Mouse (Mus musculus) lung, postnatal 0 days (tissue): ENCODE results near the gene Sez6l. TPM values are rescaled to one million over a fixed set of nuclear protein-coding genes. Genes with fewer than 3 reads are reported as not detected.

Source experiments
- ATAC-seq: fragments of 200-750 bp; cut with Nextera tagmentation; 2 replicates; pipeline ENCODE4 v1.8.0; 2017; ENCODE audit warnings: moderate library complexity
- DNase-seq: peaks from one replicate; pipeline ENCODE4 v3.0.0-alpha.2; 2016; ENCODE audit warnings: low spot score
- H3K27ac ChIP-seq: fragments of 300-500 bp; sonication (generic); 2 replicates; pipeline ENCODE4 v1.5.1; 2014; ENCODE audit warnings: antibody characterized with exemption, mild to moderate bottlenecking, low read length, mixed read lengths
- H3K27me3 ChIP-seq: fragments of 300-500 bp; sonication (generic); replicated peaks from 2 replicates; pipeline ENCODE4 v1.6.1; 2014; ENCODE audit warnings: low read length, mixed read lengths; ENCODE audit not compliant: insufficient read depth
- H3K36me3 ChIP-seq: fragments of 300-500 bp; sonication (generic); 2 replicates; pipeline ENCODE4 v1.6.1; 2014; ENCODE audit warnings: low read length, mixed read lengths; ENCODE audit not compliant: insufficient read depth
- H3K4me1 ChIP-seq: fragments of 300-500 bp; sonication (generic); 2 replicates; pipeline ENCODE4 v1.6.1; 2014; ENCODE audit warnings: antibody characterized with exemption, low read depth, low read length, mixed read lengths; ENCODE audit not compliant: insufficient read depth
- H3K4me2 ChIP-seq: fragments of 300-500 bp; sonication (generic); replicated peaks from 2 replicates; pipeline ENCODE4 v1.6.1; 2014; ENCODE audit warnings: low read depth, mild to moderate bottlenecking, low read length, moderate library complexity, mixed read lengths
- H3K4me3 ChIP-seq: fragments of 300-500 bp; sonication (generic); 2 replicates; pipeline ENCODE4 v1.5.1; 2014; ENCODE audit warnings: low read depth, low read length
- H3K9ac ChIP-seq: fragments of 300-500 bp; sonication (generic); replicated peaks from 2 replicates; pipeline ENCODE4 v1.6.1; 2014; ENCODE audit warnings: low read depth, mild to moderate bottlenecking
- H3K9me3 ChIP-seq: fragments of 300-500 bp; sonication (generic); 2 replicates; pipeline ENCODE4 v1.6.1; 2016; ENCODE audit warnings: low read length, mixed read lengths
- CTCF ChIP-seq: IDR thresholded peaks from 2 replicates; pipeline ENCODE4 v1.5.1; 2016; ENCODE audit warnings: antibody characterized with exemption, mild to moderate bottlenecking
- EP300 ChIP-seq: IDR thresholded peaks from 2 replicates; pipeline ENCODE4 v1.6.1; 2016; ENCODE audit warnings: antibody characterized with exemption, mild to moderate bottlenecking, control low read depth
- WGBS: fragments of 180-500 bp; shearing (Covaris S2); extraction: QIAGEN DNeasy Blood & Tissue Kit; methylation state at CpG from one replicate; pipeline ENCODE4 v1.1.7; 2014; 5-methylcytosine and 5-hydroxymethylcytosine counted together
- polyA plus RNA-seq: library from polyadenylated mRNA; unstranded; fragments of >200 nt; fragmentation: Nextera tagmentation; extraction: Ambion mirVana; gene quantifications from 2 replicates; pipeline ENCODE4 v1.2.1, GENCODE M21; 2015

Gene Sez6l
- polyA plus RNA-seq, 1 experiment from 2014 or later: 0.11 TPM

DNA sequence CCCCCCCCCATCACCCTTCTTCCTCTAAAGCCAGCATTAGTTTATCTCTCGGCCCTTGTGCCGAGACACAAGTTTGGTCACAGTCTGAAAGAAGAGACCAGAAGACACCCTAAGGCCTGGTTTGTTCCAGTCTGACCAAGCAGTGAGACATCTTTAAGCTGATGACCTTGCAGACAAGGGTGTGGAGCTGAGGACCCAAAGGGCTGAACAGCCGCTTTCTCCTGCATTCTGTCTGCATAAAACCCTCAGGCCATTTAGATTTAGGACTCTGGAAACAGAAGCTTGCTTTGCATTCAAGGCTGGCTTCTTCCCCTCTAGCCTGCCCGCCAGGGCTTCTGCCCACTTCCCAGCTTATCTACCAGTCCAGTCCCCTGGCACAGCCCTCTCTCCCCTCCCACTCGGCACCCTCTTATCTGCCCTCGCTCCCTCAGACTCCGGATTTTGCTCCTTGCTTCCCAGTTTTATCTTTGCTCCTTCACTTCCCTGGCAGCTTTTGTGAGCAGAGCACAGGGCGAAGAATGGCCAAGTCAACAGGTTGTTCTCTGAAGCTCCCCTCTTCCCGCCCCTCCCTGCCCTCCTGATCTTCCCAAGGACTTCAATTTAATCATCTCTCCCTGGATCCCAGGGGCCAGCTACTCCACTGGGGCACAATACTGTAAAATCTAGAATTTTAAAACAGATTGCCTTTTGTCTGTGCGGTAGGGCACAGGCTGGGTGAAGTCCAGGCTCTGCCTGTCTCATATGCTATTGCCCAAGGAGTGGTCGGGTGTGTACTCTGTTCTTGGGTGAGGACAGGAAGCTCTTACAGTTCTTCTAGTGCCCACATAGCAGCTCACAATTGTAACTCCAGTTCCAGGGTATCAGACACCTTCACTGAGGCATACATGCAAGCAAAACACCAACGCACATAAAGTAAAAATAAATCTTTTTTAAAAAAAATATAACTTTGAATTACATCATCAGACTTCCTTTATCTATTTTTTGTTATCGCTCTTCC, 77.8 kb downstream of the Sez6l start:
- H3K4me3 ChIP-seq: no peak overlapping the region
- no peak for TF ChIP-seq EP300
- TF ChIP-seq CTCF: no peak
- H3K27ac ChIP-seq: no peak overlapping the region
- no peak for DNase-seq
- no peak overlapping the region for H3K9ac ChIP-seq
- no peaks in the 10 kb centered on the region for H3K9me3 ChIP-seq
- H3K36me3 ChIP-seq: no peaks in the 10 kb centered on the region
- WGBS: 47% methylated on average over 13 of the region's 13 CpGs
- no peak overlapping the region for H3K4me2 ChIP-seq
- no peaks in the 10 kb centered on the region for H3K4me1 ChIP-seq
- no peaks in the 10 kb centered on the region for H3K27me3 ChIP-seq
- no peak for ATAC-seq

DNA sequence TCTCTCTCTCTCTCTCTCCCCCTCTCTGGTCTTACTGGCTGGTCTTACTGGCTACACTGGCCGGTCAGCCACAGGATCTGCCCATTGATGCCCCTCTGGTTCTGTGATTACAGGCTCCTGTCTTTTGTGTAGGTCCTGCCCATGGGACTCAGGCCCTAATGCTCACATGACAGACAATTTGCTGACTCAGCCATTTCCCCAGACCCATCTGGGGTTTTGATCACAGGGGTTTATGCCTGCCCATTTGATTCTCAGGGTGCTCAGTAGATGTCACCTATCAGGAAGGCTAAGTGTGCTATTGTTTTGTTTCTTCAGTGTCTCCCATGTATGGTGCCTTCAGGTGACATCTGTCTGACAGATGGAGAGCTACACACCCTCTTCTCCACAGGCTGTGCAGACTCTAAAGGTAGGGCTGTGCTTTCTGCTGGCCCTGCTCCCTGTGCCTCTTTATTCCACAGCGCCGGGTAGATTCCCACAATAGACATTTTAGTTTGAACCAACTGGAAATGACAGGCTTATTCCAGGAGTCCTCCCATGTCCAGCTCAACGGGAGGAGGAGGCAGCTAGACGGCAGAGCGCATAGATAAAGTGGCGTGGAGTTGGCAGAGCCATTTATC, 80.1 kb downstream of the Sez6l start:
- no peaks in the 10 kb centered on the region for H3K27me3 ChIP-seq
- no peak overlapping the region for H3K9ac ChIP-seq
- 62% methylated on average over 7 of the region's 7 CpGs for WGBS
- TF ChIP-seq EP300 (no peak), CTCF (no peak)
- no peak overlapping the region for H3K27ac ChIP-seq
- H3K9me3 ChIP-seq: no peaks in the 10 kb centered on the region
- no peak overlapping the region for H3K4me3 ChIP-seq
- no peaks in the 10 kb centered on the region for H3K36me3 ChIP-seq
- DNase-seq (no peak), ATAC-seq (no peak)
- no peaks in the 10 kb centered on the region for H3K4me1 ChIP-seq
- H3K4me2 ChIP-seq: no peak overlapping the region

DNA sequence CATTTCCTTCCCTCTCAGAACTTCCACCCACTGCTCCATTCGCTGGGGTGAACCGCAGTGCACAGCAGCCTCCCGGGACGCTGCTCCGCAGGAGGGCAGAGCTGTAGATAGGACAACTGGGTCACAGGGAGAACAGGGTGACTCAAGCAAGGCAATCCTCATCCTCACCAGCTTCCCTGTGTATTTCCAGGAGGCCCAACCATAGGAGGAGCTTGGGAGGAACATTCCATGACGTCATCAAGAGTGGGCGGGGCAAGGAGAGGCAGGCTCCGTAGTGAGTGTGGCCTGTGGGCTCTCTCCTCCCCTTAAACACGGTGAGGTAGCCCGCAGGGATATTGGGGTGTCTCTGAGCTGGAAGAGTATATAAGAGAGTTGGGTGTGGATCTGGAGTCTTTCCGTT, 83.5 kb downstream of the Sez6l start:
- no peak for TF ChIP-seq EP300
- Histone ChIP-seq H3K27me3 (no peaks in the 10 kb centered on the region), H3K4me3 (no peak overlapping the region), H3K9ac (no peak overlapping the region), H3K4me1 (no peaks in the 10 kb centered on the region), H3K4me2 (no peak overlapping the region), H3K9me3 (no peaks in the 10 kb centered on the region), H3K36me3 (no peaks in the 10 kb centered on the region), H3K27ac (no peak overlapping the region)
- DNase-seq: peak; percentile 28
- peak; percentile 41; the same call in 1 of the 2 replicates for ATAC-seq
- 38% methylated on average over 11 of the region's 11 CpGs for WGBS

DNA sequence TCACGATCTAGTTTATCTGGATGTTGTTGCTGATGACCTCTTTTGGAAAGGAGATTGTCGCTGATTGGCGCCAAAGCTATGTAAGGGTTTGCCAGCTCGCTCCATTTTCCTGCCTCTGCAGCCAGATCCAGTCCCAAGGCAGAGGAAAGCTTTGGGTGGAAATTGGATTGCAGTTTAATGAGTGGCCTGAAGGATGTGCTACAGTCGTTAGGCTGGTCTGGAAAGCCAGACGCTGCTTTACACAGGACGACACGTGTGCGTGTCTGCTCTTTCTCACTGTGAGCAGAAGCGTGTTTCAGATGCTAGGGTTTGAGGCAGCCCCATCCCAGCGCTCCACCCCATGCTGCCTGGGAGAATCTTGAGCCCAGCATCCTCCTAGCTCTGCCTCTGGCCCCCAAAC, 85.5 kb downstream of the Sez6l start:
- WGBS: 57% methylated on average over 11 of the region's 11 CpGs
- H3K4me3 ChIP-seq: no peak overlapping the region
- no peak for ATAC-seq
- TF ChIP-seq CTCF (peak; percentile 49), EP300 (no peak)
- H3K9ac ChIP-seq: no peak overlapping the region
- no peaks in the 10 kb centered on the region for H3K27me3 ChIP-seq
- H3K27ac ChIP-seq: no peak overlapping the region
- H3K36me3 ChIP-seq: no peaks in the 10 kb centered on the region
- no peak for DNase-seq
- H3K4me1 ChIP-seq: no peaks in the 10 kb centered on the region
- H3K9me3 ChIP-seq: no peaks in the 10 kb centered on the region
- no peak overlapping the region for H3K4me2 ChIP-seq

DNA sequence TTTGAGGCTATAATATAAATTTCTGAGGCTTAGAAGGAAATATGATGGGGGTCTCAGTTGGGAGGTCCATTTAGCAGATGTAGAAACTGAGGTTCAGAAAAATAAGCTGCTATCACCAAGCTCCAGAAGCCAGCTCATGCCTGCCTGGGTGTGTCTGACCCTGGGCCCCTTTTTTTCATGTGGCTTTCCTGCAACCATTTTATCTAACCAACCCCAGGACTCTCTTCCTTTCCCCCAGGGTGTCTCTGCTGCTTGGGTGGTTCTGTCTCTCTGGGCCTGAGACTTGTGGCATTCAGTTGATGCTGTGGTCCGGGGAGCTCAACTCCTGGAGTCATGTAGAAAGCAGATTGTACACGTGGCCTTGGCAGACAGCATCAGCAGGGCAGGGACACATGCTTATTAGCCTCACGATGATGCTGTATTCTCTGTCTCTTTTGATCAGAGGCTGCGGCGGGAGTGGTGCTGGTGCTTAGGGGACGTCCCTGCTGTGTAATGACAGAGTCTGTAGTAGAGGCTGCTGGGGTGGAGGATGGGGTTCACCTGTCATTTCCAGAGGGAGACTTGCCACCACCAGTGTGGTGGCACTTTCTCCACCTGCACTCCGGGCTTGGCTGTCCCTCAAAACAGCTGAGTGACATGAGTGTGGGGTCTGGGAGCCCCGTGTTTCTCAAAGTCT, 88.7 kb downstream of the Sez6l start:
- H3K4me2 ChIP-seq: no peak overlapping the region
- H3K4me1 ChIP-seq: no peaks in the 10 kb centered on the region
- H3K9me3 ChIP-seq: no peaks in the 10 kb centered on the region
- no peak overlapping the region for H3K4me3 ChIP-seq
- WGBS: 68% methylated on average over 8 of the region's 8 CpGs
- no peaks in the 10 kb centered on the region for H3K36me3 ChIP-seq
- H3K27ac ChIP-seq: no peak overlapping the region
- no peaks in the 10 kb centered on the region for H3K27me3 ChIP-seq
- DNase-seq (no peak), ATAC-seq (no peak)
- no peak overlapping the region for H3K9ac ChIP-seq
- TF ChIP-seq EP300 (no peak), CTCF (no peak)

DNA sequence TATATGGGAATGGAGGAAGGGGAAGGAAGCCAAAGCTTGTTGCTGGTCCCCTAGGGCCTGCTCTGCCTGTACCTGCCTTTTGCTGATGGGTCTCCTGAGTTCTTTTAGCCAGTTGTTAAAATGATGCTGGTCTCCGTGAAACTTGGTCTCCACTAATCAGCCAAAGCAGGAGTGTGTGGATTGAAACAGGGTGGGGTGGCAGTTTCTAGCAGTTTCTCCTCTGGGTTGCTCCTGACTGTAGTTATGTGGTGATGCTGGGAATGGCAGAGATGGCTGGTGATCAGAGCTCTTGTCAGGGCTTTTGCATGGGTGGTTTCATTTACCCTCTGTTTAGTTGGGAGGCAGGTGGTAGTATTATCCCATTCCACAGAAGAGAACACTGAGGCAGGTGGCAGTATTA, 89.5 kb downstream of the Sez6l start:
- Histone ChIP-seq H3K36me3 (no peaks in the 10 kb centered on the region), H3K9ac (no peak overlapping the region), H3K4me1 (no peaks in the 10 kb centered on the region), H3K27me3 (no peaks in the 10 kb centered on the region), H3K4me2 (no peak overlapping the region), H3K4me3 (no peak overlapping the region), H3K9me3 (no peaks in the 10 kb centered on the region), H3K27ac (no peak overlapping the region)
- DNase-seq (no peak), ATAC-seq (no peak)
- no peak for TF ChIP-seq EP300
- TF ChIP-seq CTCF: no peak
- 75% methylated on average over 1 of the region's 1 CpGs for WGBS
